Mouse (Mus musculus) embryonic fibroblast, embryonic 13.5 days (primary cell): Measurements from ENCODE around the gene Abhd17c.

Experiments used
- CTCF ChIP-seq: IDR thresholded peaks from 2 replicates; pipeline ENCODE4 v1.5.1; 2011; ENCODE audit warnings: mild to moderate bottlenecking, control low read depth, low read length, moderate library complexity, borderline replicate concordance; ENCODE audit not compliant: insufficient read depth
- POLR2A ChIP-seq: IDR thresholded peaks from 2 replicates; pipeline ENCODE4 v1.6.1; 2011; ENCODE audit warnings: low read depth, mild to moderate bottlenecking, control low read depth, low read length, moderate library complexity

GRCm38 (mm10) chr7:84147746-84148145, 3.9 kb downstream of the Abhd17c start:
- TF ChIP-seq POLR2A (no peak), CTCF (no peak)
